Mouse (Mus musculus) heart, embryonic 16.5 days (tissue): Measurements from ENCODE around the gene Glb1l. TPM values are rescaled to one million over a fixed set of nuclear protein-coding genes. Genes with fewer than 3 reads are reported as not detected.
A peak's percentile ranks its signal among the peaks of the same experiment; 100 is the strongest.

ENCODE experiments used
- ATAC-seq: fragments of 200-750 bp; cut with Nextera tagmentation; replicated peaks from 2 replicates; pipeline ENCODE4 v1.8.0; 2017; ENCODE audit warnings: moderate number of reproducible peaks; ENCODE audit not compliant: insufficient read depth, low FRiP score; ENCODE audit errors: extremely low read depth
- H3K27ac ChIP-seq: fragments of 300-500 bp; sonication (generic); 2 replicates; pipeline ENCODE4 v1.5.1; 2014; ENCODE audit warnings: mild to moderate bottlenecking, low read length, control low read depth, moderate library complexity
- H3K27me3 ChIP-seq: fragments of 300-500 bp; sonication (generic); 2 replicates; pipeline ENCODE4 v1.6.1; 2014; ENCODE audit warnings: low read length, mixed read lengths; ENCODE audit not compliant: control insufficient read depth, insufficient read depth
- H3K36me3 ChIP-seq: fragments of 300-500 bp; sonication (generic); 2 replicates; pipeline ENCODE4 v1.6.1; 2014; ENCODE audit not compliant: control insufficient read depth, insufficient read depth
- H3K4me1 ChIP-seq: fragments of 300-500 bp; sonication (generic); 2 replicates; pipeline ENCODE4 v1.6.1; 2014; ENCODE audit warnings: low read length, mixed read lengths; ENCODE audit not compliant: control insufficient read depth, insufficient read depth
- H3K4me2 ChIP-seq: fragments of 300-500 bp; sonication (generic); 2 replicates; pipeline ENCODE4 v1.6.1; 2014; ENCODE audit warnings: low read depth, mild to moderate bottlenecking, control low read depth, low read length
- H3K4me3 ChIP-seq: fragments of 300-500 bp; sonication (generic); 2 replicates; pipeline ENCODE4 v1.5.1; 2014; ENCODE audit warnings: mild to moderate bottlenecking, control low read depth, low read length
- H3K9ac ChIP-seq: fragments of 300-500 bp; sonication (generic); 2 replicates; pipeline ENCODE4 v1.6.1; 2014; ENCODE audit warnings: low read length, control low read depth
- H3K9me3 ChIP-seq: fragments of 300-500 bp; sonication (generic); replicated peaks from 2 replicates; pipeline ENCODE4 v1.6.1; 2016; ENCODE audit warnings: low read length; ENCODE audit not compliant: control insufficient read depth
- WGBS: fragments of 180-500 bp; shearing (Covaris S2); extraction: QIAGEN DNeasy Blood & Tissue Kit; methylation state at CpG from one replicate; pipeline ENCODE4 v1.1.7; 2014; 5-methylcytosine and 5-hydroxymethylcytosine counted together
- polyA plus RNA-seq: library from polyadenylated mRNA; unstranded; fragments of >200 nt; fragmentation: Nextera tagmentation; extraction: Ambion mirVana; gene quantifications from 2 replicates; pipeline ENCODE4 v1.2.1, GENCODE M21; 2015

Glb1l gene
- polyA plus RNA-seq, 1 experiment from 2014 or later, result 8.8 TPM

DNA sequence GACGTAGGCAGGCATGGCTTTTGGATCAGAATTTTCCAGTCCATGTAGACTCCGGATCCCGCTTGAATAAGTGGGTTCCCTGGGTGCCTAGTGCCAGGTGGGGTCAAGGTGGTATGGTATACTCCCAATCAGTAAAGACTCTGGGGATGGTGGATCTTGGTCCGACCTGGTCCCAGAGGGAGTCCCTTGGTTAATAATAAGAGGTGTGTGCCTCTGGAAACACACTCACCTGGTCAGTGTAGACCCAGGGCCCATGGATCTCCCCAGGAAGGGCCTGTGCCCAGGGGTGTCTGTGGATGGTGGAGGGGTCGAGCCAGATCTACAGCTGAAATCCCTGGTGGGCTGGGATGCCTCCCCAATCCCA, 19.4 kb downstream of the Glb1l start:
- peaks cover 28% of the 10 kb centered on the region for H3K36me3 ChIP-seq
- 41% methylated on average over 5 of the region's 5 CpGs for WGBS

DNA sequence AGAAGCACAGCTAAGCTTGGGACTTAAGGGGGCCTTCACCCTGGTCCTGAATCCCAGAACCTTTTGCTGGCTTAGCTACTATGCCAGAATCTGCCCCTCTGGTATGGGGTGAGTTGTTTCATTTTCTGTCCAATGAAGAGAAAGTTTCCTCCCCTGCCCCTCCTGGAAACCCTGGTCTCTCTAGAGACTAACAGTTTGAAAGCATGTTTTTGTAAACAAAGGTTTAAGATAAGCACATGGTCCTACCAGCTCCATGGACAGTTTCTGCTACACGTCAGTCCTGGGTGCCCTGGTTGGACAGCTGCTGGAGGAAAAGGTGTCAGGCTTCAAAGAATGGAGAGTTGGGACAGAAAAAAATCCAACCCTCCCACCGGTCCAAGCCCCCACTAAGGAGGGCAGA, 20.0 kb downstream of the Glb1l start:
- Histone ChIP-seq H3K9me3 (no peaks in the 10 kb centered on the region), H3K27ac (no peak overlapping the region), H3K9ac (peak overlapping the region; percentile 95), H3K4me1 (peaks cover 16% of the 10 kb centered on the region), H3K36me3 (peaks cover 28% of the 10 kb centered on the region), H3K27me3 (no peaks in the 10 kb centered on the region), H3K4me3 (no peak overlapping the region), H3K4me2 (peak overlapping the region; percentile 95; the same call in 1 of the 2 replicates)
- no peak for ATAC-seq
- WGBS, result 45% methylated on average over 2 of the region's 2 CpGs

More for the DNA sequence above, 19.4 kb downstream of the Glb1l start:
- peak overlapping the region; percentile 95 for H3K9ac ChIP-seq
- H3K27ac ChIP-seq, result peak overlapping the region; percentile 96
- H3K9me3 ChIP-seq, result no peaks in the 10 kb centered on the region
- ATAC-seq, result no peak
- no peaks in the 10 kb centered on the region for H3K27me3 ChIP-seq
- H3K4me2 ChIP-seq, result peak overlapping the region; percentile 95
- peaks cover 16% of the 10 kb centered on the region for H3K4me1 ChIP-seq
- H3K4me3 ChIP-seq, result peak overlapping the region; percentile 96

DNA sequence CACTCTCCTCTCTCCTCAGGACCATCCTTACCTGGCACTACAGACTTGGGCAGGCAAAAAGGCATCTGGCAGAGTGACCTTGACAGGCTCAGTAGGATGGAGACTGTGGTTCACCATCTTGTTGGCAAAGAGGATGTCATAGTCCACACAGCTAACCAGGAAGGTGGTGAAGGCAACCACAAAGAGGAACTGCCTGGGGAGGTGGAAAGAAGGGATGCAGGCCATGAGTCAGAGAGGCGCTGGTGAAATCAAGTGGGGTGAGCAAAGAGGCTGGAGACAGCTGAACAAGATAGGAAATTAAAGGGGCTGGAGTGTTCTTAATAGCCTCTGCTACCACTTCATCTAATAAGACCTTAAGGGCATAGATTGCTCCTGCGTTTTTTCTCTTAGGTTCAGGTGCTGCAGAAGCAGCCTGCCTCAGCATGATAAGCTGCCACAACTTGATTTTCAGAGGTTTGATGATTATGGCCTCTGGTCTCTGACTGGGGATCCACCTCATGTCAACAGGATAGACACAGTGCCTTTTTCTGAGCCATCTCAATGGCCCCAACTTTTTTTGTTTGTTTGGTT, 22.6 kb downstream of the Glb1l start:
- Histone ChIP-seq H3K4me2 (no peak overlapping the region), H3K4me1 (peaks cover 9% of the 10 kb centered on the region), H3K27ac (no peak overlapping the region), H3K27me3 (no peaks in the 10 kb centered on the region), H3K9ac (no peak overlapping the region), H3K9me3 (no peaks in the 10 kb centered on the region), H3K36me3 (peaks cover 40% of the 10 kb centered on the region), H3K4me3 (no peak overlapping the region)
- no peak for ATAC-seq
- WGBS, result 83% methylated on average over 2 of the region's 2 CpGs

DNA sequence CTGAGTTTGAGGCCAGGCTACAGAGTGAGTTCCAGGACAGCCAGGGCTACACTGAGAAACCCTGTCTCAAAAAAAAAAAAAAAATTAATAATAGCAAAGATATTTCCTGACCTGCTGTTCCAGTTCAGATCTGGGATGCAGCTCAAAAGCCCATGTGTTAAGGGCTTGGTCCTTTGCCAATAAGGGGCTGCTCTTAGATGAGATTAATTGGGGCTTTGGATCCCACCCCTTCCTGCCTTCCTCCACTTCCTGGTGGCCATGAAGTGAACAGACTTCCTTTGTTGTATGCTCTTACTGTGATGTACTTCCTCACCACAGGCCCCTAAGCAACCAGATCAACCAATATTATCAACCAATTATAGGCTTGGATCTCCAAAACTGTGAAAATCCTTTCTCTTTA, 23.5 kb downstream of the Glb1l start:
- no peak overlapping the region for H3K9ac ChIP-seq
- no peak overlapping the region for H3K4me3 ChIP-seq
- H3K9me3 ChIP-seq, result no peaks in the 10 kb centered on the region
- no peak for ATAC-seq
- H3K27ac ChIP-seq, result no peak overlapping the region
- peaks cover 7% of the 10 kb centered on the region for H3K4me1 ChIP-seq
- H3K27me3 ChIP-seq, result no peaks in the 10 kb centered on the region
- H3K36me3 ChIP-seq, result peaks cover 48% of the 10 kb centered on the region
- no peak overlapping the region for H3K4me2 ChIP-seq

DNA sequence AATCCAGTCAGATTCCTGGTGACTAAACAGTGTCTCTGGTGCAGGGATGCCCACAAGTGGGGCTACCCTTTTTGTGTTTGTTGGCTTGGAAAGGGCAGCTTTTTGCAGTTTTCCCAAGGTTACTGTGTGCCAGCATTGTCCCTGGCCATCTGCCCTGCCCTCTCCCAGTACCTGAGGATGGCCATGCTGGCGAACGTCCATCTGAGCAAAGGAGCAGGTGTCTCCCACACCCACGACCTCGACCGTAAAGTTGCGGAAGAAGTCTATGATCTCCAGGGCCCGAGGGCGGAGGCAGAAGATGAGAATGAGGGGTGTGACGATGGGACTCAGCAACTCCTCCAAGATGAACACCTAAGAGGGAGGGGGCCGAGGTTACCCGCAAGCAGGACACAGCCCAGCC, 25.1 kb downstream of the Glb1l start:
- no peak for ATAC-seq
- H3K9me3 ChIP-seq, result no peaks in the 10 kb centered on the region
- H3K4me1 ChIP-seq, result no peaks in the 10 kb centered on the region
- H3K9ac ChIP-seq, result no peak overlapping the region
- WGBS, result 90% methylated on average over 11 of the region's 11 CpGs
- H3K4me3 ChIP-seq, result no peak overlapping the region
- H3K27ac ChIP-seq, result no peak overlapping the region
- peaks cover 54% of the 10 kb centered on the region for H3K36me3 ChIP-seq
- no peaks in the 10 kb centered on the region for H3K27me3 ChIP-seq
- H3K4me2 ChIP-seq, result no peak overlapping the region

DNA sequence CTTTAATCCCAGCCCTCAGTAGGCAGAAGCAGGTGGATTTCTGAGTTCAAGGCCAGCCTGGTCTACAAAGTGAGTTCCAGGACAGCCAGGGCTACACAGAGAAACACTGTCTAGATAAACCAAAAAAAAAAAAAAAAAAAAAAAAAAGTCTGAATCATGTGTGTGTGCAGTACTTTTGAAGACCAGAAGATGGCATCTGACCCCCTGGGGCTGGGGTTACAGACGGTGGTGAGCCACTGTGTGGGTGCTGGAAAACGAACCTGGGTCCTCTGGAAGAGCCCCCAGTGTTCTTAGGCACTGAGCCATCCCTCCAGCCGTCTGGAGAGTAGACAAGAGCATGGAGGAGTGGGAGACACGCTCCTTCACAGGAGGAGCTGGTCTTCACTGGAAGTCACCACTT, 28.5 kb downstream of the Glb1l start:
- H3K4me1 ChIP-seq, result peaks cover 8% of the 10 kb centered on the region
- H3K27me3 ChIP-seq, result no peaks in the 10 kb centered on the region
- H3K36me3 ChIP-seq, result peaks cover 51% of the 10 kb centered on the region
- no peak overlapping the region for H3K9ac ChIP-seq
- ATAC-seq, result no peak
- WGBS, result 72% methylated on average over 4 of the region's 4 CpGs
- H3K27ac ChIP-seq, result no peak overlapping the region
- H3K4me3 ChIP-seq, result no peak overlapping the region
- no peak overlapping the region for H3K4me2 ChIP-seq
- no peaks in the 10 kb centered on the region for H3K9me3 ChIP-seq

DNA sequence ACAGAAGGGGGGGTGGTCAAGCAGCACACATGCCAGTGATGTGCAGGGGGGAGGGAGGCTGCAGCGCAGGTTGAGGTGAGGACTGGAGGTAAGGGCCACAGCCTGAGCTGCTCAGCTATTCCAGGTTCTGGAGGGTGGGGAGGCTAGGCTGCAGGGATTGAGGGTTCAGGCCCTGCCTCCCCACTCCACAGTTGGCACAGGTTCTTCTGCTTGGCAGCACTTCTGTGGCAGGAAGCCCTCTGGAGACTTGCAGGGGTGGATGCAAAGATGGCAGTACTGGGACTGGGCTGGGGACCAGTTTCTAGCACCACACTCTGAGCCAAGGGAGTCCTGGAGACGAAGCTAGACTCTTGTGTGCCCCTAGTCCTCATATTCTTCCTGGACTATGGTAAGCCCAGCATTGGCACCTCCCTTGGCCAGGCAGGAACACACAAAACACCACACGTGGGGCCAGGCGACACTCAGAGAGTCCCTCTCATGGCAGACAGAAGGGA, 29.2 kb downstream of the Glb1l start:
- Histone ChIP-seq H3K4me1 (peaks cover 8% of the 10 kb centered on the region), H3K27me3 (no peaks in the 10 kb centered on the region), H3K9ac (no peak overlapping the region), H3K27ac (no peak overlapping the region), H3K36me3 (peaks cover 47% of the 10 kb centered on the region), H3K4me2 (no peak overlapping the region), H3K4me3 (no peak overlapping the region), H3K9me3 (no peaks in the 10 kb centered on the region)
- ATAC-seq, result no peak
- 78% methylated on average over 4 of the region's 4 CpGs for WGBS

DNA sequence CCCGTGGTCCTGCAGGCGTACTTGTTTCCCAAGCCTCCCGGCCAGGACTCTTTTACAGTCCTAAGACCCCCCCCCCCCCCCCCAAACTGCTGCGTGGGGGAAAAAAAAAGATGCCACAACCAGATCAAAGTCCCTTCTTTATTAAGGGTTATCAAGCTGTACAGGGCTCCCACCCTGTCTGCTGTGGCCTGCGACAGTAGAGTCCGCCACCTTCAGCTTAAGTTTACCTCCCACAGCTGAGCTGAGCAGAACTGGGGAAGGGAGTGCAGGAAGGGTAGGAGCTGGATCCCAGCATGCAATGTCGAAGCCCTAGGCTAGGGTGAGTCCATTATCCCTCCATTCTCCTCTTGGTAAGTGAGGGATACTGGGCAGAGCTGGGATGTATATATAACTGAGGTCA, 29.9 kb downstream of the Glb1l start:
- no peak overlapping the region for H3K9ac ChIP-seq

DNA sequence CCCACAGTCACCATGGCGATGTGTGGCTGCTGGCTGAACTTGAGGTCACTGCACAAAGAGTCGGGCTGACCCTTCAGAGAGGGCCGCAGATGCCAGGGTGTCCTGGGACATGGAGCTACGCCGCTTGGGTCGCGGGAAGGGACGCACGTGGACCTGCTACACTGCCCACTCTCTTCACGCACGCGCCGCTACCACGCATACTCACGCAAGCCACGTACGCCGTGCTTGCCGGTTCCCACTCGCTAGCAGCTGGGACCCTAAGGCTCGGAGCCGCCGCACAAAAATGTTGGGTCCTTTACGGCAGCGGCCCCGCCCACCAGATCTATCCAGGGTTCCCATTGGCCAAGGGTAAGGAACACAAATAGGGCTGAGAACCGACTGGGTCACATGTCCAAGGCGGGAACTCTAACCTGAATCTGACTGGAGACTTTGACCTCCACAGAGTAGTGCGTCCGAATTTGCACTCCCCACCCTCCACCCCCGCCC, 30.5 kb downstream of the Glb1l start, which contains the start of gene Abcb6:
Gene Abcb6 (minus strand): TSS at position 288 of the 486 bp plus-strand sequence.
- Histone ChIP-seq H3K9me3 (no peaks in the 10 kb centered on the region), H3K4me3 (peak within 1 kb of the TSS; percentile 72), H3K27ac (0 out of 2 replicates have a peak within 1 kb of the TSS, but pooled peaks have one; percentile 5), H3K9ac (peak within 1 kb of the TSS; percentile 76), H3K27me3 (no peaks in the 10 kb centered on the region), H3K36me3 (peaks cover 34% of the 10 kb centered on the region), H3K4me1 (peaks cover 8% of the 10 kb centered on the region), H3K4me2 (peak within 1 kb of the TSS; percentile 98)
- ATAC-seq, result peak; percentile 90
- WGBS, result under 1% methylated on average over 31 of the region's 31 CpGs

More for the DNA sequence above, 29.9 kb downstream of the Glb1l start:
- 30% methylated on average over 6 of the region's 7 CpGs for WGBS
- ATAC-seq, result no peak
- Histone ChIP-seq H3K4me2 (peak overlapping the region; percentile 98), H3K4me1 (peaks cover 8% of the 10 kb centered on the region), H3K36me3 (peaks cover 40% of the 10 kb centered on the region), H3K9me3 (no peaks in the 10 kb centered on the region), H3K27ac (0 out of 2 replicates have a peak overlapping the region, but pooled peaks have one; percentile 5), H3K27me3 (no peaks in the 10 kb centered on the region), H3K4me3 (peak overlapping the region; percentile 72)
